Mouse (Mus musculus): ENCODE results near the gene Smyd3. TPM values are rescaled to one million over a fixed set of nuclear protein-coding genes. Genes with fewer than 3 reads are reported as not detected.

Smyd3 gene
- total RNA-seq, 2 experiments from 2014 or later = 20.3 to 30.9 TPM

DNA sequence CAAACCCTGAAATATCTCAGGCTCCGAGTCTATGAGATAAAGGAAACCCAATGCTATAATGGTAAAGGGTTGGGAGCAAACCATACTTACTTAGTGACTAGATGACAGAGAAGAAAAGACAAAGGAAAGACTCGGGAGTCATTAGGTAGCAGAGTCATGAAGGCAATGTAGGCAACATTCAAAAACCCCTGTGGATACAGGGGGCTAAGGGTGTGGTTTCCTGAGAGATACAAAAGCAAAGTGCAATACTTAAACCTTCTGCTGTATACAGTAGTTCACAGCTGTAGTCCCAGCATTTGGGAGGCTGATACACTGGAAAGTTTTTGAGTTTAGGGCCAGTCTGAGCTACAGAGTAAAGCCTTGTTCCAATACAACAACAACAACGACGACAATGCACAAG lies 244.9 kb downstream of the Smyd3 start:
- DNase-seq (ENCODE audit: extremely low spot score in 1 of 2, low spot score in 2 of 2) = no peak
- intact Hi-C loops (cut with DNase I) = no loop called here

DNA sequence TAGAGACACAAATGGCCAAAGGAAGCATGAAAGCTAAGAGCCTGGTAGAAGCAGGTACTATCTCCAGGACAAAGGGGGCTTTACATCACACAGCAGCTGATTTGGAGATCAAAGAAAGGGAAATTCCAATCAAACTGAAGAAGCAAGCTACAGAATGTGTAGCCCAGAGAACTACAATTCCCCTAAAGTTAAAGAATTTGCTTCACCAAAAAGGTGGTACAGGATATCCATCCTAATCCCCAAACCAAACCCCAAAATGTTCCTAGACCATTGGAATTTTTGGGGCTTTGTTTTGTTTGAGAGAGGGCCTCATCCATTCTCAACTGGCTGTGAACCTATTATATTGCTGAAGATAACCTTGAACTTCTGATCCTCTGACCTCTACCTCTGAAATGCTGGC lies 245.5 kb downstream of the Smyd3 start:
- intact Hi-C loops (cut with DNase I) = no loop called here
- DNase-seq (ENCODE audit: extremely low spot score in 1 of 2, low spot score in 2 of 2) = no peak

DNA sequence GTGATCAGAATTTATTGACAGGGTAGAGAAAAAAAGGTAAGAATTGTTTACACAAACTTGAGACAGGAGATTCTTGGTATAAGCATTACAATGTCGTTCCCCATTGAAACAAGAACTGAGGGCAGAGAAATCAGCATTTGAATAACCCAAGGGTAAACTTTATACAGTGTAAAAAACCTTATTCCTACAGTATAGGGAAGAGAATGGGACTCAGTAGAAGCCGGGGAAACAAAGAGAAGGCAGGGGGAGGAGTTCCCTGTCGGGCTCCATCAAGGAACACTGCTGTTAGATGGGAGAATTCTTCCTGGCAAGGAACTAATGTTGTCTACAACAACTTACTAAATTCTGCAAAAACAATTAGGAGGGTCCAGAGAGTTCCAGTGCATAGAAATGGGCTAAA lies 250.9 kb downstream of the Smyd3 start:
- intact Hi-C loops (cut with DNase I) = no loop called here
- no peak for DNase-seq (ENCODE audit: extremely low spot score in 1 of 2, low spot score in 2 of 2)

DNA sequence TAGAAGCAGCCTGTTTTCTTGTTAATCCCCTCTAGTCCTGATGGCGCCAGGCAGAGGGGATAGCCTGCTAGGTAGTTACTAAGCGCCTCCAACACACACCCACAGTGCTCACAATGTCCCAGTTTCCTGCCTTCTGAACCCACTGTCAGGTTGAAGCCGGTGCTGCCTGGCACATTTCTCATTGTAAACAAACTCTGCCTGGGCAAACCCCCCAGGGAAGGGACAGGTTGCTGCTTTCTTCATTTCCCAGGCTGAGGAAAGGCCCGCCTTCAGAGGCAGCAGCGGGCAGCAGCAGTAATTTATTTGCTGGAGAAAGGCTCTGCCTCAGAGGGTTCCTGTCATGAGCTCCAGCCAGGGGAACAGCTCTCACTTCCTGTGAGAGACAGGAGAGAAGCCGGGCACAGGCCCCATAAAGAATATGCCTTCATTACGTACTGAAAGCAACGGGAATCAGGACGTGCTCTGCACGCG lies 256.3 kb downstream of the Smyd3 start:
- intact Hi-C loops (cut with DNase I) = no loop called here
- peak in 1 of 2 experiments; percentile 26 for DNase-seq (ENCODE audit: extremely low spot score in 1 of 2, low spot score in 2 of 2)

DNA sequence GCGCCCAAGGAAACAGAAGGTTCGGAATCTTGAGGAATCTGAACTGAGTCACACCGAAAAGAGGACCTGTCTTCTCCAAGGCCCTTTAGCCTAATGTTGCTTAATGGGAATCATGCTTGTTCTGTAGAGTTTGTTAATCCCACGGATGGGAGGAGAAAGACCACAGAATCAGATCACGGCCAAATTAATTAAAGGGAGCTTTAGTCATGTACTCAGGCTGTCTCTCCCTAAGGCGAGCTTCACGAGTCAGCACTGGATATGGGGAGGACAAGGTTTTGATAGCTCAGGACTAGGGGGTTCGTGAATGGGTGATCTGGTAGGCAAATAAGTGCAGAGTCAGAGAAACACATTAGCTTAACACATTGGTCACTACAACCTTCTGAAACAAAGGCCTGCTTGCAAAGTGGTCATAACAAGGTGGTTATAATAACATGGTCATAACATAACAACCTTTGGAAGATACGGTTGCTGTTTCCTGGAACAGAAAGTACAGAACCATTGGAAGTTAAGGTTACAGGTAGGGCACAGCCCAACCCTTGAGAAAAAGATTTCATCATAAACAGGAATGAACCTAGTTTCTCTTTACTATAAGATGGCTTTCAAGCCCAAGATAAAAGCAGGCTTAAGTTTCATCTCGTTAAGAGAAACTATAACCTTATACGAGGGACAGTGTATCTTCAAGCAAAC lies 261.9 kb downstream of the Smyd3 start:
- intact Hi-C loops (cut with DNase I) = no loop called here
- no peak for DNase-seq (ENCODE audit: extremely low spot score in 1 of 2, low spot score in 2 of 2)

DNA sequence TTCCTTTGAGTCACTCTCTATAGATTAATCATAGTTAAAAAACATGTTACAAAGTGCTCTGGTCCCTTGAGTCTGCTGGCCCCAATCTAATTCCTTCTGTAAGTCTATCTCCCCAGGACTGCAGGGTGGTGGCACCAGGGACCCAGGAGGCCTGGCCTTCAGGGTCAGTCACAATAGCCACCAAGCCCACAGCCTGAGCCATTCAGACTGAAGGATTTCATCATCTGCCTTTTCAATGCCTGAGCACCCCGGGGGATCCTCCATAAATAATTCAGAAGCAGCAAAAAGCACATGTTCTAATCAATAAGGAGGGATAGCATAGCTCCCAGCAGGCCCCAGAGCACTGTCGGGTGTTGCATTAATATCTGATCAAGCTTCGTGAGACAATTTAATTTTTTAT lies 263.3 kb downstream of the Smyd3 start:
- intact Hi-C loops (cut with DNase I) = no loop called here
- no peak for DNase-seq (ENCODE audit: extremely low spot score in 1 of 2, low spot score in 2 of 2)

DNA sequence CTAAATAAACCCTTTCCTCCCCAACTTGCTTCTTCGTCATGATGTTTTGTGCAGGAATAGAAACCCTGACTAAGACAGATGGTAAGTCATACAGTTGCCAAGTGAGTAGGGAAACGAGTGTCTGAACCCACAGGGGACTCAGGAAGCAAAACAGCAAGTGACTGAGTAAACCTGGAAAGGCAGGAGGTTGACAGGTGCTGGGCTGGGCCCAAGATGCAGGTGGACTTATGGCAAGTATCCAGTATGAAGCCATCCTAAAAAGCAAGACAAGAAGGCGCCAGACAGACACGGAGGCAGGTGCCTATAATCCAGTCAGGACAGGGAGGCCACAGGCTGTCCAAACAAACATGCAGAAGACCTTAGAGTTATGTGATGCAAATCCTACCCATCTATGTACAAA lies 265.2 kb downstream of the Smyd3 start:
- intact Hi-C loops (cut with DNase I) = no loop called here

DNA sequence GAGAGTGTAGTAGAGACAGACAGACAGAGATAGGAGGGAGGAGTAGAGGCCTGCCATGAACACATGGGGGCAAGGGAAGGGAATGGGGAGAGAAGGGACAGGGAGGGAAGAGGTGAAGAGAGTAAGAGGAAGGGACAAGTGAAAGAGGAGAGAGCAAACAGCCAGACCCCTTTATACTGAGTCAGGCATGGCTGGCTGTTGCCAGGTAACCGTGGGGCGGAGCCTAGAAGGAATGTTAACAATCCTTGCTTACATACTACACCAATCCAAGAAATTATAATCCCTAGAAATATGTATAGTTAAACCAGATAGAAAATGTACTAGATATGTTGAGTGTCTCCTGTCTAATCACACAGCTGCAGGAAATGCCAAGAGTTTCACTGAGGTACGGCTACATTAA lies 267.5 kb downstream of the Smyd3 start:
- intact Hi-C loops (cut with DNase I) = no loop called here
- no peak for DNase-seq (ENCODE audit: extremely low spot score in 1 of 2, low spot score in 2 of 2)

More for the DNA sequence above, 265.2 kb downstream of the Smyd3 start:
- DNase-seq (ENCODE audit: extremely low spot score in 1 of 2, low spot score in 2 of 2) = no peak

DNA sequence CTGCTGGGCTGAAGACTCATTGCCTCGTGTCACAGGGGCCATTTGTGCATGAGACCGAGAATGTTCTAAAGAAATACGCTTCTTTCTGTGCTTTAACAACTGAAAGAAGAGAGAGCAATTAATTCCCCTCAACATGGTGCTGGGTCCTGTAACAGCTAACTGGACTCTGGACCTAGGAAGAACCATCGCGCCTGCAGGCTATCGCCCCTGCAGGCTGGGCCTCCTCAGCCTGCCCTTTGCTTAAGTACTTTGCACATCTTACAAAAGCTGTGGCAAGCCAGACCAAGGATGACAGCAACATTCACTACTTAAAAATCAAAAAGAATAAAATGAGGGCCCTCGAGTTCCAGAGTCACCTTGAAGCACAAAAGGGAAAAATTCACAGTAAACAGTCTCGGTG lies 274.3 kb downstream of the Smyd3 start:
- DNase-seq (ENCODE audit: extremely low spot score in 1 of 2, low spot score in 2 of 2) = no peak
- intact Hi-C loops (cut with DNase I) = no loop called here

DNA sequence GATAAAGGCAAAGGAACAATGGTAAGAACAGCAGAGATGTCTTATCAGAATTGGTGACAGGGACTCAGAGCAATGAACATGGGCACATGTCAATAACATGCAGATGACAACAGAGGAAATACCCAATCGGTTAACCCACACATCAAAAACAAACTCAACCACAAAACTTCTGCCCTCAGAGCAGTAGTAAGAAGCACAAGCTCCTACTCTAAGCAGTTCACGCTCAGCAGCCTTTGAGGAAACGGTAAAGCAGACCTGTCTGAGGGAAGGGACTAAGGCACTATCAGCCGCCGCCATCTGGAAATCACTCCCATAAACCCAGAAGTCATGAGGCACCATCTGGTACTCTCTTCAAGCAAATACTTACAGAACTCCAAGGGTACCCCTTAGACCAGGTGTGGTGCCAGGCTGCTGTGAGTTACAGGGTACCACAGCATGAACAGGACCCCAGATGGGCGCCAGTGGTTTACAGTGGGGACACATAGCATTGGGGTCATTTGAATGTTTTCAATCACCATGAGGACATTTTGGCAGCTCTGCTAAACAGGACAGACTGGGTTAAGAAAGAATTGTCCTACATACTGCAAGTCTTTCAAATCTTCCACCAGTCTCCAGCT lies 277.1 kb downstream of the Smyd3 start:
- intact Hi-C loops (cut with DNase I) = no loop called here
- DNase-seq (ENCODE audit: extremely low spot score in 1 of 2, low spot score in 2 of 2) = no peak

DNA sequence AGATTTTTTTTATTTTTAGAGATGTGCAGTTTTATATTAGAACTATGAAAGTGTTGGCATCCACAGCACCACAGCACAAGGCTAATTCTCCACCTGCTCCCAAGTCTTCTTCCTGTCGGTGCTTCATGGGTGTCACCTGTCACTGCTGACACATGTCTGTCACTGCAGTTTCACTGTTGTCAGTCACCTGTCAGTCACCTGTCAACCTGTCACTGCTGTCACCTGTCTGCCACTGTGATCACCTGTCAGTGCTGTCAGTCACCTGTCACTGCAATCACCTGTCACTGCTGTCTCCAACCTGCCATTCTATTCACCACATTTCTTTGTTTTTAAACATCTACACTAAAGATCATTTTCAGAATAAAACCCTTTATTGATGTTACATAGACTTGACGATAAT lies 279.2 kb downstream of the Smyd3 start:
- no peak for DNase-seq (ENCODE audit: extremely low spot score in 1 of 2, low spot score in 2 of 2)
- intact Hi-C loops (cut with DNase I) = loop anchor here (10.0 kb wide), 3 partner anchors 94 to 274 kb away; no protein-coding TSS in a partner anchor

DNA sequence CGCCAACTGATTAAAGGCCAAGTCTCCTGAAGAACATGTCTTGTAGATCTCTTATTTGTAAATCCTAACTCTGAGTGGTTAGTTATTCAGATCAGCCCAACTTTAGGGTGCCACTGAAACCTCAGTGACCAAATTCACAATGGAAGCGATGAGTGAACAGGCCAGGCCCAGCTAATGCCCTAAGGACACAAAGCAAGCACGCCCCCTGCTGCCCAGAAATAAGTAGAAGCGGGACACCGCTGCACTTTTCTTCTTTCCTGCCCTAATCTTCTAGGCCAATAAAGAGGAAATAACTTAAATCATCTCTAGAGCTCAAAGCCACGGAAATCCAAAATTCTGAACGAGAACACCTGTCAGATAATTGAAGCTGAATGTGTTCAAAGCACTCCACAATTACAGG lies 279.9 kb downstream of the Smyd3 start:
- intact Hi-C loops (cut with DNase I) = loop anchor here (10.0 kb wide), 3 partner anchors 93 to 273 kb away; no protein-coding TSS in a partner anchor
- DNase-seq (ENCODE audit: extremely low spot score in 1 of 2, low spot score in 2 of 2) = no peak

DNA sequence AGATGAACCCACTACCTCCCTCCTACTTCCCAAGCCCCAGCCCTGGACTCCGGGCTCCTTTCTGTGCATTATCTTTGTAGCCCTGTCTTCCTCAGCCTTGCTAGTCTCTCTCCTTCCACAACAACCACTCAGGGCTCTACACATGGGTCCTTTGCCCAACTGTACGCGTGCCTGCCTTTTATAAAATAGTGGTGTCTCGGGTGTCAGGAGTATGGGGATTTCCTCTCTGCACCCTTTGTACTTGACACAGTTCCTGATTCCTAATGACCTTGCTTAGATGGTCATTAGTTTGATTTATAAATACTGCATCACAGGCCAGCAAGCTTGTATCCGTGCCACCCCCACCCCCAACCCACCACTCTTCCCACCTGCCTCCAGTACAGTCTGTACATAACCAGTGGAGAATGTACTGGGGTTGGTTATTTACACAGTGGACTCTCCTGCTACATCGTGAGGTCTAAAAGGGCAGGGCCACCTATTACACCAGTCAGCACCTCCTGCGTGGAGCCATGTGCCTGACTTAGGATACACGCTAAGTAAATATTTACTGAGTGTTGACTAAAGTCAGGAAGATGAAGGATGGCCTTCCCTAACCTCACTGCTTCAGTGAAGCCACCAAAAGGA lies 281.5 kb downstream of the Smyd3 start:
- intact Hi-C loops (cut with DNase I) = loop anchor here (10.0 kb wide), 3 partner anchors 92 to 272 kb away; no protein-coding TSS in a partner anchor
- DNase-seq (ENCODE audit: extremely low spot score in 1 of 2, low spot score in 2 of 2) = no peak

DNA sequence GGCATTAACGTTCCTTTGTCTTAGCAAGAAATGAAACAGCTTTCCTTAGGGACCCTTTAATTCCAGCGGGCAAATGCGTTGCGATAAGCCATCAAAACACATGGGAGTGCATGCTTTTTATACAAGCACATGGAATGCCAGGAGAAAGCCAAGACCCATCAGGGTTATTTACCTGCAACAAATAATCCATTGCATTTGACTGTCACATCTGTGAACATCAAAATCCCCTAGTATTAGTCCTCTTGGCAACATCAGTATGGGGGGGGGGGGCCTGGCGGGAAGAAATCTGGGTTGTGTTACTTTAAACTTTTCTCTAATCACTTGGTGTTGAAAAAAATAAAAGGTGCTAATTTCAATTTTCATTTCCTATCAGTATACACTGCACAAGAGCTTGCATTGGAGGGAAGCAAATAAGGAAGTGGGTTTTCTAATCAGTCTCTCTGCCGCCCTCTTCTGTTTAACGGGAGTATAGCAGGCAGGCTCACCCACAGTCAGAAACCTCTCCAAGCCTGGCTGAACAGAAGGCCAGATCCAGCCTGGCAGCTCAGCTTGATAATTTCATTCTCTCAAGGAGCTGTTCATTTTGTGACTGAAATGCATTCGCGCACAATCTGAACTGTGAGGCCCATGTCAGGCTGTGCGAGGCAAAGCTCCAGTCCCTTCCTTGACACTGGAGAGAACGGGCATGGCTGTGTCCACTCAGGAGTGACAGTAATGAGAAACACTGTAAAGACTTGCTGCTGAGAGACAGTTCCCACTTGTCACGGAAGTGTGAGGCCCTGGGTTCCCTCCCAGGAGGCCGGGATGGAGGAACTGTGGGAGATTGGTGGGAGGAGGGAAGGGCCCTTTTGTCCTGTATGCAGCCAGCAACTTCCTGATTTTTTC lies 285.8 kb downstream of the Smyd3 start:
- intact Hi-C loops (cut with DNase I) = loop anchor here (5.0 to 10.0 kb wide), 4 partner anchors 87 to 705 kb away; partner anchors contain the start of gene Kif26b
- DNase-seq (ENCODE audit: extremely low spot score in 1 of 2, low spot score in 2 of 2) = peak; percentile 63 to 70

DNA sequence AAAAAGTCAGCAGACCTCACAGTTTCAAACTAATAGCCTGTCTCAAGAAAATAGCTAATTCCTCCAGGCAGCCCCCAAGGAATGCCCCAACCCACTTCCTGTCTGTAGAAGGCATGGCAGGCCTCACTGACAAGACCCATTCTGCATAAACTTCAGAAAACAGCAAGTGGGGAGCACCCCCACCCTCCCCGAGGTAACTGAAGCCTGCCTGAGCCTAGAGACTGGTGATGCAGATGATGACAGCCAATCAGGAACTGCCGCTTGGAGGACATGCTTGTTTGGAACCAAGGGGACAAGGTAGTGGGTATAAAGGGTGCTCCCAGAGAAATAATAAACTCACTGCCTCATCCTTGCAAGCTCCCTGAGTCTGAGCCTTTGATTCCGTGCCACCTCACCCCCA lies 288.3 kb downstream of the Smyd3 start:
- intact Hi-C loops (cut with DNase I) = no loop called here
- DNase-seq (ENCODE audit: extremely low spot score in 1 of 2, low spot score in 2 of 2) = no peak

DNA sequence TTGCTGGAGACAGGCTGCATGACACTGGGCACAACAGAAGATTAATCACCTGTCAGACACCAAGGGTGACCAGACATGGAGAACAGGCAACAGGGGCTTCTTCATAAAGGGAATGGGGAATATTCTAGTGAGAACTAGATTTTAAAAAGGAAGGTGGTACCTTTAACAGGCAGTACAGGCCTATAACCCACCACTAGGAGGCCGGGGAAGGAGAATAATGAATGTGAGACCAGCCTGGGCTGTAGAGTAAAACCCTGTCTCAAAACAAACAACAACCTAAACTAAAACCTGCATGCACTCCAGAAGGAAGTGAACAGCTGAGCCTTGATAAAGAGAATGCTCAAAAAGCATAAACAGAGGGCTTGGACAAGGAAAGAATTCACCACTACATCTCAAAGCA lies 297.6 kb downstream of the Smyd3 start:
- intact Hi-C loops (cut with DNase I) = no loop called here

DNA sequence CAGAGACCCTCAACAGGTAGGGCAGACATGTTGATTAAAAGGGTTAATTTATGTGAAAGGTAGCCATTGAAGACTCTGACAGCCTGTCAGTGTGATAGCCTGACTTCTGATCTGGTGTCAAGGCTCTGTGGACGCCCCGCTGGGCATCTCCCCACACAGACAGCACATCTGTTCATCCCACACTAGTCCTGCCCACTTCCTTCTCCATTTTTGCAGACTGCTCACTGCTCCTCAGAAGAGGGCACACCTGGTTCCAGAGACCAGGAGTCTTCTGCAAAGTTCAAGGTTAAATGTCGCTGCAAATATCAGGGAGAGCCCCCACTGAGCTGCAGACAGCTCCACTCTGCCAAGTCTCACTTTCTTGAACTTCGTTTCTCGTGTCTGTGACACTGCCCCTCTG lies 299.8 kb downstream of the Smyd3 start:
- no peak for DNase-seq (ENCODE audit: extremely low spot score in 1 of 2, low spot score in 2 of 2)
- intact Hi-C loops (cut with DNase I) = no loop called here

More for the DNA sequence above, 297.6 kb downstream of the Smyd3 start:
- DNase-seq (ENCODE audit: extremely low spot score in 1 of 2, low spot score in 2 of 2) = no peak

DNA sequence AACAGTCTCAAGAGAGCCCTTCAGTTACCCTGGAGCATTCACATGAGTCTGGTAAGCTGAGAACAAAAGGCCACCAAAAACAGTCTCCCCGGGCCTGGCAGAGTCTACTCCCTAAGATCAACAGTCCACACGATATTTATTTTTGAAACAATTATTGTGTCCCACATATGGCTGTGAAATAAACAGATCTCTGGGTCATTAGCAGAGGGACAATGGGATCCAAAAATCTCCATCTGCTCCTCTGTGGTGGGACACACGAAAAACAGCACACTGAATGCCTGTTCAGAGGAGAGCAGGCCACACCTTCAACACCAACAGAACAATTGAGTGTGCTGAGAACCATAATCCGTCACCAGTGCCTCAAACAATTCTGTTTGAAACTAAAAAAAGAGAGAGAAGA lies 300.8 kb downstream of the Smyd3 start:
- DNase-seq (ENCODE audit: extremely low spot score in 1 of 2, low spot score in 2 of 2) = no peak
- intact Hi-C loops (cut with DNase I) = no loop called here

DNA sequence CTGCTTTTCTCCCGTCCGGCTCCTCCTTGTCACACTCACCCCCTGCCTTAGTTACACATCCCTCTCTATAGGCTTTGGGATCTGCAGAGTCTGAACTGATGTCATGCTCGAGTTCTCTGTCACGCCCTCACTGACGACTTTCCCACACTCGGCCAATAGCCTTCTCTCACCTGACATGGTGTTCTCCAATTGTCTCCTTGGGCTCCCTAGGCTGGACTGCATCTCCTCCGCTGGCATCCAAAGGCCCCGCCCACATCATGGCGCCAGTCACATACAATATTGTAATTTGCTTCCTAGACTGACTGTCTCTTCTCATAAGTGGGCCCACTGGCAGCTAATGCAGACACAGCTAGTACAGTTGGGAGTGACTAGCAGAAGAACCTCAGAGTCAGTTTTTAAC lies 304.5 kb downstream of the Smyd3 start:
- intact Hi-C loops (cut with DNase I) = no loop called here
- no peak for DNase-seq (ENCODE audit: extremely low spot score in 1 of 2, low spot score in 2 of 2)
